Mouse (Mus musculus) forebrain, embryonic 12.5 days (tissue): ENCODE results near the gene Olfr952. TPM values are rescaled to one million over a fixed set of nuclear protein-coding genes. Genes with fewer than 3 reads are reported as not detected.

Experiments
- ATAC-seq: fragments of 200-750 bp; cut with Nextera tagmentation; 2 replicates; pipeline ENCODE4 v1.8.0; 2017; ENCODE audit warnings: moderate TSS enrichment; ENCODE audit not compliant: low FRiP score
- H3K27ac ChIP-seq: fragments of 300-500 bp; sonication (generic); 2 replicates; pipeline ENCODE4 v1.5.1; 2016; ENCODE audit warnings: mild to moderate bottlenecking
- H3K27me3 ChIP-seq: fragments of 300-500 bp; sonication (generic); 2 replicates; pipeline ENCODE4 v1.6.1; 2016; ENCODE audit warnings: mild to moderate bottlenecking
- H3K36me3 ChIP-seq: fragments of 300-500 bp; sonication (generic); replicated peaks from 2 replicates; pipeline ENCODE4 v1.6.1; 2016; ENCODE audit warnings: mild to moderate bottlenecking
- H3K4me1 ChIP-seq: fragments of 300-500 bp; sonication (generic); 2 replicates; pipeline ENCODE4 v1.6.1; 2016
- H3K4me2 ChIP-seq: fragments of 300-500 bp; sonication (generic); 2 replicates; pipeline ENCODE4 v1.6.1; 2016; ENCODE audit warnings: mild to moderate bottlenecking, moderate library complexity
- H3K4me3 ChIP-seq: fragments of 300-500 bp; sonication (generic); replicated peaks from 2 replicates; pipeline ENCODE4 v1.5.1; 2016; ENCODE audit warnings: mild to moderate bottlenecking
- H3K9ac ChIP-seq: fragments of 300-500 bp; sonication (generic); 2 replicates; pipeline ENCODE4 v1.6.1; 2016; ENCODE audit warnings: mild to moderate bottlenecking
- H3K9me3 ChIP-seq: fragments of 300-500 bp; sonication (generic); 2 replicates; pipeline ENCODE4 v1.6.1; 2016
- WGBS: fragments of 180-500 bp; shearing (Covaris S2); methylation state at CpG from one replicate; pipeline ENCODE4 v1.1.7; 2016; 5-methylcytosine and 5-hydroxymethylcytosine counted together
- polyA plus RNA-seq: library from polyadenylated mRNA; unstranded; fragments of >200 nt; fragmentation: Nextera tagmentation; extraction: Ambion mirVana; gene quantifications from 2 replicates; pipeline ENCODE4 v1.2.1, GENCODE M21; 2016

Gene Olfr952
- not detected in 2 replicates for polyA plus RNA-seq

DNA sequence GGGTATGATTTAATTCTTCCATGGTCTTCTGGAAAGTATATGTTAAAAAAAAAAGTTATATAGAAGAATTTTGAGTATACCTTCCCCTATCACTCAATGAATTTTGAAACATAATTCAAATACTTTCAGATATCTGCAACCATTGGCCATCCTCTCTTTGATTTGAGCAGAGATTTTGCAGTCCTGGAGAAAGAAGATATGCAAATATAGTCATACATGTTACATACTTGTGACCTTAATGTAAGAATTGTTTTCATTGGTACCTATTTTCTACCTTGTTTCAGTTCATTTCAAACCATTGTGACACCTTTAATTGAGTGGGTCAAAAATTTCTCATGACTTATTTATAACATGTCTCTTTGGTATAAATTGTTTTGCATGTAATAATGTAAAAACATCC is at the start of gene Olfr952:
Gene Olfr952, minus strand, starts transcription at position 101 of the 400 bp plus-strand sequence.
- H3K27me3 ChIP-seq, result no peaks in the 10 kb centered on the region
- H3K4me2 ChIP-seq, result no peak within 1 kb of the TSS
- no peak within 1 kb of the TSS for H3K9ac ChIP-seq
- ATAC-seq, result no peak
- H3K4me1 ChIP-seq, result no peaks in the 10 kb centered on the region
- no peaks in the 10 kb centered on the region for H3K9me3 ChIP-seq
- no peak within 1 kb of the TSS for H3K4me3 ChIP-seq
- no peak within 1 kb of the TSS for H3K27ac ChIP-seq
- H3K36me3 ChIP-seq, result no peaks in the 10 kb centered on the region

DNA sequence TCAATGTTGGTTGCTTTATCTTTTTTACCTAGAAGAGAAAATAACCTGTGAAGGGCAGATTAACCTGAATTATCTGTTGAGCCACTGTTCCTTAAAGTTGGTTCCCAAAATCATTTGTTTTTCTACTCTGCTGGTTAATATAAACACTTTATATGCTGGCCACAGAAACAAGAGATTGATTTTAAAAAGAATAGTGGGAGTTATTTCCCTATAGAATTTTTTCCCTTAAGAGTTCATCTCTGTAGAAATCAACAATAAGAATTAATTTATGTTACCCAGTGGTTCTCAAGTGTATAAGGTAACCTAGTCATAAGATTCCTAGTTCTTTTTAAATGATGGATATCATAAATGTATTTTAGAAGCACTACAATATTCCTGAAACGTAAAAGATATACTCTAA is 44.9 kb upstream of the Olfr952 start, which contains the start of gene Olfr955:
Gene Olfr955, minus strand, starts transcription at position 101 of the 400 bp plus-strand sequence.
- WGBS, result 60% methylated on average over 1 of the region's 1 CpGs
- H3K4me2 ChIP-seq, result no peak within 1 kb of the TSS
- H3K9me3 ChIP-seq, result no peaks in the 10 kb centered on the region
- H3K4me1 ChIP-seq, result no peaks in the 10 kb centered on the region
- no peaks in the 10 kb centered on the region for H3K27me3 ChIP-seq
- no peak within 1 kb of the TSS for H3K9ac ChIP-seq
- H3K27ac ChIP-seq, result no peak within 1 kb of the TSS
- ATAC-seq, result no peak
- H3K36me3 ChIP-seq, result no peaks in the 10 kb centered on the region
- H3K4me3 ChIP-seq, result no peak within 1 kb of the TSS

DNA sequence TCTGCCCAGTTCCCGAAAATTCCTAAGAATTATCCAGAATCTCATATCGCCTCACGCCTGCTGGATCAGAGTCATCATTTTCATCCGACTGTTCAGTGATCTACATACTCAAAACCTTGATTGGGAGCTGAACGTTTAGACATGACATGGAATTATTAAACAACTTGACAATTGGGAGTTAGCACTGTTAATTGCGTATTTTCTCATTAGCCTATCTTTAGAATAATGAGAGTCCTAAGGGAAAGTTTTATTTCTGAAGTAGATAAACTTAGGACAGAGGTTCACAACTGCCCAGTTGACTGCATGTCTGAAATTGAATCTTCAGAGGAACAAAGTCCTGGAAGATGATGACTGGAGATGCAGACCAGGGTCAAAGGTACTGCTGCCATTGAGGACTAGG is 29.5 kb upstream of the Olfr952 start, which contains the start of gene Olfr954:
Gene Olfr954, plus strand, starts transcription at position 301 of the 400 bp plus-strand sequence.
- Histone ChIP-seq H3K4me1 (no peaks in the 10 kb centered on the region), H3K36me3 (no peaks in the 10 kb centered on the region), H3K27me3 (no peaks in the 10 kb centered on the region), H3K9me3 (no peaks in the 10 kb centered on the region), H3K4me3 (no peak within 1 kb of the TSS), H3K4me2 (no peak within 1 kb of the TSS), H3K27ac (no peak within 1 kb of the TSS), H3K9ac (no peak within 1 kb of the TSS)
- no peak for ATAC-seq
- WGBS, result 84% methylated on average over 6 of the region's 6 CpGs

DNA sequence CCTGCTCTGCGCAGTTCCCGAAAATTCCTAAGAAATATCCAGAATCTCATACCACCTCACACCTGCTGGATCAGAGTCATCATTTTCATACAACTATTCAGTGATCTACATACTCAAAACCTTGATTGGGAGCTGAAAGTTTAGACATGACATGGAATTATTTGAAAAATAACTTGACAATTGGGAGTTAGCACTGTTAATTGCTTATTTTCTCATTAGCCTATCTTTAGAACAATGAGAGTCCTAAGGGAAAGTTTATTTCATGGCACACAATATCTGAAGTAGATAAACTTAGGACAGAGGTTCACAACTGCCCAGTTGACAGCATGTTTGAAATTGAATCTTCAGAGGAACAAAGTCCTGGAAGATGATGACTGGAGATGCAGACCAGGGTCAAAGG is 39.8 kb downstream of the Olfr952 start, which contains the start of gene Olfr951:
Gene Olfr951, plus strand, starts transcription at position 301 of the 400 bp plus-strand sequence.
- no peak within 1 kb of the TSS for H3K4me2 ChIP-seq
- no peaks in the 10 kb centered on the region for H3K4me1 ChIP-seq
- H3K36me3 ChIP-seq, result no peaks in the 10 kb centered on the region
- no peak within 1 kb of the TSS for H3K9ac ChIP-seq
- no peak within 1 kb of the TSS for H3K4me3 ChIP-seq
- no peak for ATAC-seq
- 95% methylated on average over 2 of the region's 2 CpGs for WGBS
- H3K9me3 ChIP-seq, result no peaks in the 10 kb centered on the region
- H3K27ac ChIP-seq, result no peak within 1 kb of the TSS
- no peaks in the 10 kb centered on the region for H3K27me3 ChIP-seq

Other genes starting within 250 kb of the Olfr952 start
- not detected in 2 replicates for gene Olfr944, start 225.2 kb downstream of the Olfr952 start, polyA plus RNA-seq
- not detected in 2 replicates for gene Olfr1537, start 177.2 kb downstream of the Olfr952 start, polyA plus RNA-seq
- gene Olfr945, start 150.3 kb downstream of the Olfr952 start, polyA plus RNA-seq, result not detected in 2 replicates
- not detected in 2 replicates for gene Olfr948, start 101.1 kb downstream of the Olfr952 start, polyA plus RNA-seq
- gene Olfr951, start 39.7 kb downstream of the Olfr952 start, polyA plus RNA-seq, result not detected in 2 replicates
- gene Olfr954, start 29.6 kb upstream of the Olfr952 start, polyA plus RNA-seq, result not detected in 2 replicates
- not detected in 2 replicates for gene Olfr955, start 44.8 kb upstream of the Olfr952 start, polyA plus RNA-seq
- gene Olfr44, start 66.8 kb upstream of the Olfr952 start, polyA plus RNA-seq, result not detected in 2 replicates
- gene Olfr957, start 88.7 kb upstream of the Olfr952 start, polyA plus RNA-seq, result 0.13 TPM in 1 of 2 replicates, not detected in the other
- not detected in 2 replicates for gene Olfr958, start 126.9 kb upstream of the Olfr952 start, polyA plus RNA-seq
- gene Olfr959, start 148.4 kb upstream of the Olfr952 start, polyA plus RNA-seq, result not detected in 2 replicates
- gene AW551984, start 177.3 kb upstream of the Olfr952 start, polyA plus RNA-seq, result 23.6 and 24.7 TPM in 2 replicates
- gene Olfr148, start 183.5 kb upstream of the Olfr952 start, polyA plus RNA-seq, result not detected in 2 replicates
- gene Olfr960, start 194.2 kb upstream of the Olfr952 start, polyA plus RNA-seq, result not detected in 2 replicates
- gene Olfr961, start 217.9 kb upstream of the Olfr952 start, polyA plus RNA-seq, result not detected in 2 replicates
- gene Olfr963, start 240.1 kb upstream of the Olfr952 start, polyA plus RNA-seq, result not detected in 2 replicates